Mouse (Mus musculus): Measurements from ENCODE around the gene Gm45062.

The Gm45062 gene

DNA sequence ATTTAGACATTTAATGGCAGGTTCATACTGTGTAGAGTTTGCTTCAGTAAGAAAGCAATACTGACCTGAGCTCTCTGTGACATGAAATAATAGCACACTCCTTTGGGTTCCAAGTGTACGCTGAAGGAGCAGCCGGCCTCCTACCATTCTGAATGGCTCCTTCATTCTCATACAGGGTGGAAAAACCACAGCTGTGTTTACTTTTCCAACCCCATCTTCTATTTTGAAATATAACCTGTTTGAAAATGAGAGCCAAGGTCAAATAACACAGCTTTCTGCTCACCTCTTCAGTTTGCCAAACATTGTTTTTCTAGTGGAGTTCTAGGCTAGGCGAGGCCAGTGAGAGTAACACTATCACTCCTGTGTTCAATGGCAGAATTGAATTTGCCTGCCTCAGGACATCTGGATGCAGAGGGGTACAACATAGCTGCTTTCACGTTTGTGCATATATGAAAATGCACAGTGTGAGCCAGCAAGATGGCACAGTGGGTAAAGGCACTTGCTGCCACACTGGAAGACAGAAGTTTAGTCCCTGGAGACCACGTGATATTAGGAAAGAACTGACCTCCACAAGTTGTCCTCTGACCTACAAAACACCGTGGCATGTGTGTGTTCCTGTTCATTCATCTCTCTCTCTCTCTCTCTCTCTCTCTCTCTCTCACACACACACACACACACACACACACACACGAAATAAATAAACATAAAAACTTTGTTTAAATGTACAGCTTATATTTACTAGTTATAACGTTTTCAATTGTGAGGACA is 157.7 kb downstream of the Gm45062 start:
- DNase-seq (ENCODE audit: low spot score), result no peak

DNA sequence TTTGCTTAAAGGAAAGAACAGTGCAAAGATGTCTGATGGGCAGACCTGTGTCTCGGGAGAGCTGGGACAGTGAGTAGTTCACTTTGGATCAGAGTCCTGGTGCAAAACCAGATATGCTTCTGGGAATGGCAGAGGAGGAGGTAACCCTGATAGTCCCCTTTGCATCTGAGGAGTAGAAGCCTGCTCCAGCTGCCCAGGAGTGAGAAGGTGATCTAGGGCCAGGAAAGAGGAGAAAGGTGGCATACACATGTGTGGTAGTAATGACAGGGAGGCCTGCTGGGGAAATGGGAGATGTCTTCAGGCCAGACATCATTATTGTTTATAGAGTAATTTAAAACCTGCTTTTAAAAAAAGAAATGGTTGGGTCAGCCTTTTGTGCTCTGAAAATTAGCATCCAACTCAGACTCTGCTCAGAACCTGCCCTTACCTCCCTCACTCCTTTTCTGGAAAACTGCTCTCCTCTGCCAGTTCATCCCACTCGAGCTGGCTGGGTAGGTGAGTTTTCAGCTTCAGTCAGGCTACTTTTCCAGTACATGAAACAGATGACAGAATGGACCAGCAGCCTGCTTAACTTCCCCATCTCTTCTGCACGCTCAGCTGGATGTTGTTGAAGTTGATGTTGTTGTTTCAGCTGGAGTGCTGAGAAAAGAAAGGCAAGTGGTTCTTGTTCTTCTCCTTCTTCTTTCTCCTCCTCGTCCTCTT is 160.4 kb downstream of the Gm45062 start:
- DNase-seq (ENCODE audit: low spot score), result no peak

DNA sequence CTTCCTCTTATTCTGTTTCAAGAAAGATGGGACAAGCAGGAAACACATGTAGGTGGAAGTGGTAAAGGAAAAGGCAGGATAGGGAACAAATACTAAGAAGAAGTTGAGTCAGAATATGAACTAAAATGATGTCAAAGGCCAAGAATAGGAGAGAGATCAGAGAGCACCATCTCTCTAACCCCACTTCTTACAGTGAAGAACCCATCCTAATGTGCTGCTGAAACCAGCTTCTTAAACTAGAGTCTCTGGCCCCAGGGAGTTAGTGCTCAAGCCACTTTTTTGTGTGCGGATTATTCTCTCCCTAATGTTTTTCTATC is 160.9 kb downstream of the Gm45062 start:
- no peak for DNase-seq (ENCODE audit: low spot score)

DNA sequence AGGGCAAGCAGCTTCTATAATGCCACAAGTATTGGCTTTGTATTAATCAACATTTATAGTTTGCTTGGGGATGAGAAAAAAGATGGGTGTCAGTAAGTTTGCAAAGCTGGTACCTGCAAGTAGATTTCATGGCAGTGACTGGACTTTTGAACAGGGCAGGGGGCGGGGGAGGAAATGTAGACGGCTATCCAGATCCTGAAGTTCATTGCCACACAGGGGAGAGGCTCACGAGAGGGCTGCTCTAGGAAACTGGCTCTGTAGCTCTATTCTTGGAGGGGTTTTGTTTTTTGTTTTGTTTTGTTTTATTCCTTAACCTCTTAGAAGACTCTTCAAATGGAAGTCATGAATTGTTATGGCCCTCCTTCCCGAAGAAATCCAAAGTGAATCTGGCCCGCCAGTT is 162.2 kb downstream of the Gm45062 start:
- DNase-seq (ENCODE audit: low spot score), result no peak

DNA sequence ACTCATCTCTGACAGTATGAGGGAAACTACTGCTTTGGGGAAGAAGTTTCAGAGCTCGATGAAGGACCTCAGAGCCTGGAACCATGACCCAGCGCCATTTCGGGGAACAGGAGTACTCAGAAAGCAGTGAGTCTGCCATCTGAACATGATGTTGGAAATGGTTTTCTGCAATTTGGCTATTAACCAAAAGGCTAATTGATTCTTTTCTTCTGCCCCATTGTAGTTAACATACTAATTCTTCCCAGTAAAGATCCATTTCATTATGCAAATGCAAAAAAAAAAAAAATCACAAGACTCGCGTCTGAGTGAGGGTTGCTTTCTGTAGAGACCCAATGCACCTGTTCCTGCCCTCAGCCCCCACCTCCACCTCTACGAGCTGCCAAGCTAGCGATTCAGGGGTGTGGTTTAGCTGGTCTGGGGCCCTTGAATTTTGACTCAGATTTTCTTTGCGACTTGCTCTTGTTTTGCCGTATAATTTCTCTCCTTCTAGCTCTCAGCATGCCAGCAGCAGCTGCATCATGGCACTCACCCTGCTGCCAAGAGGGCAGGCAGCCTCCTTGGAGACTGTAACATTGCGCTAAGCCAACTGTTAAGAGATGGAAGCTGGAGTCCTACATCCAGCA is 162.8 kb downstream of the Gm45062 start:
- no peak for DNase-seq (ENCODE audit: low spot score)

DNA sequence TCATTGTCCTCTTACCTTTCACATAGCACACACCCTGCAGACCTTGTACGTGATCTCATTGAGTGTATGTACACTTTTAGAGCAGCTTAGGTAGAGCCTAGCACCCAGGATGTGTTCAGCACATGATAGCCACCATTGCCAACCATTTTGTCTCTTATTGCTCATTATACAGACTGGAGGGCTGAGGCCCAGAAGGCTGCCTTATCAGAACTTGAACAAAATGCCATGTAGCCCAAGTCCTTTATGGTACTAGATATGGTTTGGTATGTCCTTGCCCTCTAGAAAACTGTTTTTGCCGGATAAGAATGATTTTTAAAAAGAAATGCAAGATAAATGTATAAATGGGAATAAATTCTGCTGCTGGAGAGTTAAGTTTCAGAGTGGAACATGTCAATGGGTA is 163.9 kb downstream of the Gm45062 start:
- no peak for DNase-seq (ENCODE audit: low spot score)

DNA sequence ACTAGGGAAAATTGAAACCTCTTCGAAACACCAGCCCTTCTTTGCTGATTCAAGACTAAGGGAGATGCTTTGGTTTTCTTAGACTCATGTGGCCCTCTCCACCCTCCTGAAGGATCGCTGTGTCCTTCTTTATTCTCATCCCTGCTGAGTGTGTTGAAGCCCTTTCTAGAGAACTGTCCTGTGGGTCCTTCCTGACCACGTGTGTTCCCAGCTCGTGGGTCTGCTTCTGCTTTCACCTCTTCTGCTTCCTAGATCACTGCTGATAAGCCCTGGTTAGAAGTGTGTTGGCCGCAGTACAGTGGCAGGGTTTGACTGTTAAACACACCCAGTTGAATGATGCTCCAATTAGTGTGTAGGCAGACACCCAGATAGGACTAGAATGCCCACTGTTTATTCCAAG is 168.4 kb downstream of the Gm45062 start:
- DNase-seq (ENCODE audit: low spot score), result no peak

DNA sequence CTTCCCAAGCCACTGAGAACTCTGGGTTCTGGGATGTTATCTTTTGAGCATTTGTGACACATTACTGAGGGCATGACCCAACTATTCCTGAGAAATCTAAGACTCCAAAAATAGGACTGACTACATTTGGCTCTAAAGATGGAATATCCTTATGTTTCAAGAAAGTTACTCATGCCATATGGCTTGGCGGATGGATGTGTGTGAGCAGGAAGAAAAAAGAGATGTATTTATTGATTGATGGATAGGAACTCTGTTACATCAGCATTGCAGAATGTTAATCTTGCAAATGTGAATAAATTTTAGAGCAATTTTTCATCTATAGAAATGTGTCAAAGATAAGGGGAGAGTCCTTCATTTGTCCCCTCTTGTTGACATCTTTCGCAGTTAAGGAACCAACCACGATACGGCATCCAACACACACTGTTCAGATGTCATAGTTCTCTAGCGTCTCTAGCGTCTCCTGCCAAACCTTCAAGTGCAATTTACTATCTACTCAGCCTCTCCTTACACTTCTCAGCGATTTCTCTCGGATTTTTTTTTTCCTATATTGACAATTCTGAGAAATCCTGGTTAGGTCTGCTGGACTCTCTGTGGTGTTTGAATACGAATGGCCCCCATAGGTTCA is 171.5 kb downstream of the Gm45062 start:
- DNase-seq (ENCODE audit: low spot score), result no peak

DNA sequence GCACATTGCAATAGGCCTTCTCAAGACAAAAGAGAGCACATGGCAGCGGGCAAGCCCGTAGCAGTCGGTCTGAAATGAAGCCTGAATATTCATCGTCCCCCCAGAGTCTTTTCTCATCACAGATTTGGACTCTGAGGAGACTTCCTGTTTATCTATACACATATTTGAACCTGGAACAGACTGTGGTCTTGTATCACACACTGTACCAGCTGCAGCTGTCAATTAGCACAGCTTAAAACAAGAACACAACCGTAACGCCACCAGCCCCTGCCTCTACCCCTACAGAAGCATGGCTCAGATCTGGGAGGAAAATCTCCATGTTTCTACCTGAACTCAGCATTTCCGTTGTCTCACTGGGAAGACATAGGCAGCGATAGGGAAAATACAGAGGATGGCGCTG is 173.9 kb downstream of the Gm45062 start:
- no peak for DNase-seq (ENCODE audit: low spot score)

DNA sequence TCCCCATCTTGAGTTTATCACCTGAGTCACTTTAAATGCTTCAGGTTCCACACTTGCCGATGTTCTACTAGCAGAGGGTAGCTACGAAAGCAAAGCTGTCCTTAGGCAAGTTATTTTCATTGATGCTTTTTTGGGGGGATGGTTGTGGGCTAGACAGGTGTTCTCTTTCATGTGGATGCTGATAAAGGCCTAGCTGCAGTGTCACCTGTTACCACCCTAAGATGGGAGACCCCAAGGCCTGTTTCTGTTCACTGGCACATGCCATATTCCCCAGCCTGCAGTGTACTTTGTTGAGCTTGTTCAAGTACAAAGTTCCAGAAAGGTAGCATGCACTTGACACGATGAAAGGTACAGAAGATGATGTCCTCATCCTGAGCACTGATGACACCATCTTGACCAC is 178.7 kb downstream of the Gm45062 start:
- DNase-seq (ENCODE audit: low spot score), result no peak

DNA sequence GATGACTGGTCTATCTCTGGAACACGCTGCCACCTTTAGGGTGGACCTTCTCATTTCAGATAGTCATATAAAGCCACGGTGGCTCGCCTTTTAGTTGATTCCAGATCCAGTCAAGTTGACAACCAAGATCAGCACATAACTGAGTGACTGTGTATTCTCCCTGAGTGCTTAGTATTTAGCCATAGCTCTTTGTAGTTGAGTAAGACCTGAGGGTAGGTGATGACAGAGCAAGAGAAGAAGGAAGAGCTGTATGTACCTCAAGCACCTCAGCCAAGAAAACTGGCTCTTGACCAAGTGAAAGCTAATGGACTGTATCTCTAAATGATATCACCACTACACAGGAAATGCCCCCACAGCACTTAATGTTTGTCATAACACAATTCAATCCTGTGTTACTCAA is 182.6 kb downstream of the Gm45062 start:
- no peak for DNase-seq (ENCODE audit: low spot score)

DNA sequence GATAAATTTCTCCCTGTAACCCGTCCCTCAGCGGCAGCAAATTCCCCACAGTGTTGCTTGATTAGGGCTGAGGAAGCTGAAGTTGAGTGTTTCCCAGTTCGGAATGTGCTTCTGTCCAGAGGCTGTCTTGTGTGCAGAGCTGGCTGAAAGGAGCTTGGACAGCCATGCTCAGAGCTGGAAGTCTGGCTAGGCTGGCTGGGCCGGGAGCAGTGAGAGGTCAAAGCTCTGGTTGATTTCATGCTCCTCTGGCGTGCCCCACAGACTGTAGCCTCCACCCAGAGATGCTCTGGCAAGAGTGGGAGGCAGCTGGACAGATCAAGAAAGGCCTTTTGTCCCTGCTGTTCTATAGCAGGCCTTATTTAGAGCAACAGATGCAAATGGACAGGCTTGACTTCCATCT is 187.5 kb downstream of the Gm45062 start:
- peak; percentile 10 for DNase-seq (ENCODE audit: low spot score)

DNA sequence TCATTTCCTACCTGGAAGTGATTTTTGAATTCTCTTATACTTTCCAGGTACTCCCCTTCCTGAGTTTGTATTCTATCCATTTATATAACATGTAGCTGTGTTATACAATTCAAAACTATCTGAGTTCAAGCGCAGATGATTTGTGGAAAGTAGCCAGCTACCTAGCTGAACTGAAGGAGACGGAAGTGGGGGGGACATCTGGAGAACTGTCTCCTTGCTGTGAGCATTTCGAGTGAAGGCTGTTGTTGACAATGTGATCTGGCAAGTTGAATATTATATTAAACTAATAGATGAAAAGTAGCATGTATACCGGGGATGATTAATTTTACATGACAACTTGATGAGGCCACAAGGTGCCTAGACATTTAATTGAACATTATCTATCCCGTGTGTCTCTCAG is 196.3 kb downstream of the Gm45062 start:
- DNase-seq (ENCODE audit: low spot score), result no peak

DNA sequence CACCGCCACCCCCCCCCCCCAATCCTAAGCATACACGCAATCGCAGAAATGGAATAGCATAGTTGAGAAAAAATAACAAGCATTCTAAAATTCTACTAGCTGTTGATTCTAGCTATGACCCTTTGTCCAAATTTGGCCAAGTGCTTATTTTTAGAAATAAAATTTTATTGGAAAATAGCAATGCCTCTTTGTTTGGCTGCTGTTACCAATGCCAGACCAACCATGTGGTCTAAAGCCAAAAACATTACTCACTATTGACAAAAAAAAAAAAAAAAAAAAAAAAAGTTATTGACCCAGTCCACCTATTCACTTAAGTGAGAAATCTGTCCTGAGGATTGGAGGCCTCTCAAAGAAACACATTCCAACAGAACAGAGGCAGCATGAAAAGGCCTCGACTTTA is 199.3 kb downstream of the Gm45062 start:
- DNase-seq (ENCODE audit: low spot score), result no peak

DNA sequence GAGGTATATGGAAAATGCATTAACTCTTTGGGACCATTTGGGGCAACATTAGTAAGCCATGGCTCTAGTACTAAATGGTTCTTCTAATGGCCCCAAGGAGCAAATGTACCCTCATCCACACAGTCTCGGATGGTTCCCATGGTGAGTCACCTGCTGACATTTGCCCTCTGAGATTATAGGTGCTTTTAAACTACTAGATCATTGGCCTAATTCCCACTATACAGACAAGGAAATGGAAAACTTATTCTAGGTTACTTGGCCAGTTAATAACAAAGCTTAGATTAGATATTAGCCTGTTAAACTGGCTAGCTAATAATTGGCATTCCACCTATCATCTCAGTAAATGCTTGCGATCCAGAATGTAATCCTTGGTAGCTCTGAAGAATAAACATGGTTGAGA is 203.2 kb downstream of the Gm45062 start:
- DNase-seq (ENCODE audit: low spot score), result no peak

DNA sequence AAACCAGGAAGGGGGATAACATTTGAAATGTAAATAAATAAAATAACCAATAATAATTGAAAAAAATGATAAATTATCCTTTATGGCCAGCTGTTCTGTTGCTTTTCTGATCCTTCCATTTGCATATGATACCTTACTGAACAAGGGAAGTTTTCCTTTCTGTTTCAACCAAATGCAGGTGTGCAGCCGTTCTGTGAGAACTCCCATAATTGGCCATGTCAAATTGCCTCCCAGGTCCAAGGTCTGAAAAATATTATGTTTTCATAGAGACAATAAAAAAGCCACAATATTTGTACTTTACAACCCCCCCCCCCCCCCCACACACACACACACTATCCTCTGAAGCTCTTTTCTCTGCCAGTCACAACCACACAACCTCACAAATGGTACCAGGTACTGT is 206.1 kb downstream of the Gm45062 start:
- DNase-seq (ENCODE audit: low spot score), result no peak

DNA sequence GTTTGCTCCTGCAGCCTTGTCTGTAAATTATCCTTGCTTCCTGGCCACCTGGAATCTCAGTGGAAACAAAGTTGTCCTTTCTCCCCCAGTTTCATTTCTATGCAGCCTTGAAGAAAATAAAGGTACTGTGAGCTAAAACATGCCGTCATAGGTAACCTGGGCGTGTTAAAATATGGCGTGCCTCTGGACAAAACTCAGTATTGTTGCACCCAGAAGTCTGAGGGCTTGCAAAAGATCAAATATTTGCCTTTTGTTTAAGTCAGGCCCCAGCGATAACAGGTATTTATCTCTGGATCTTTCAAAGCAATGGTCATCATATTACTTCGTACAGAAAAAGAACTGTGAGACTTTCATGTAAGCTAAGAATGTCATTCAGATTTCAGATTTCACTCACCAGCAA is 206.7 kb downstream of the Gm45062 start:
- no peak for DNase-seq (ENCODE audit: low spot score)

DNA sequence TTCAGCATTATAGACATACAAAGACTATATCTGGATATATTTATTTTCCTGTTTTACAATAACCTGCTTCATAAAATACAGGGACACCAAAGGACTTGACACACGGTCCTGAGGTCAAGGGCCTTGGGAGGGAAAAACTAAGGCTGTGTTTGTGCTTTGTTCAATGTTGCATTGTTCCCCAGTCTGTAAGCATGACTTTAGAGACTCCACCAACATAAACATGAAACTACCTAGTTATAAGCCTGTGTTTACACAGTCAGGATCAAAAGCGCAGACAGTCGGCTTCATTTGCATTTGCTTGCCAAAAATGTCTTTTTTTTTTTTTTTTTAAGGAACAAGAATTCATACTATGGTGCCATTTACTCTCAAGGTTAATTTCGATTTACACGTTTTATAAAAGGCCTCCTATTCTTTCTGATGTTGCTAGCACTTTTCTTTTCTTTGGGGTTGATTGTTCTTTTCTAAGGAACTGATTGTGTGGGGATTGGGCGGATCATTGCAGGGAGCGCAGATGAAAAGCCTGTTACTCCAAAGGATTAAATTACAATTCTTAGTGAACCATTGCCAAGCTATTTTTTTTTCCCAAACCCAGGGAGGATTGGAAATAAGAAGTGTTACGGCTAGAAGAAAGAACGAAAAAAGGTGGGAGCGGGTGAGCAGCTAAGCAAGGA is 208.6 kb downstream of the Gm45062 start:
- DNase-seq (ENCODE audit: low spot score), result no peak

DNA sequence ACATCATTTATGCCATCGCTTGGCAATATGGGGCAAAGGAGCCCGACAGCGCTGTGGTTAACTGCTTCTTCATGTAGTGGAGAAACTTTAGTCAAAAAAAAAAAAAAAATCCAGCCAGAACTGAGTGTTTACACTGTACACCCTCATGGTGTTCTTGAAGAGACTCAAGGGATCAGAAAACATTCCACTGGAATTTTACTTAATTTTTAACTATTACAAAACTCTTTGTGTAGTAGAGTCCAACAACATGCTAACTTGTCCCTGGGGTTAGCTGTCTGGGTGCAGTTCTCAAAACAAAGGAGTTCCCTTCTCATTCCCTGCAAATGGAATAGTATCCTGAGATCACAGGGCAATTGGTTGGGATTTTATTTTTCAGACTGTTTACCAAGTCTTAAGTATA is 210.7 kb downstream of the Gm45062 start:
- no peak for DNase-seq (ENCODE audit: low spot score)

DNA sequence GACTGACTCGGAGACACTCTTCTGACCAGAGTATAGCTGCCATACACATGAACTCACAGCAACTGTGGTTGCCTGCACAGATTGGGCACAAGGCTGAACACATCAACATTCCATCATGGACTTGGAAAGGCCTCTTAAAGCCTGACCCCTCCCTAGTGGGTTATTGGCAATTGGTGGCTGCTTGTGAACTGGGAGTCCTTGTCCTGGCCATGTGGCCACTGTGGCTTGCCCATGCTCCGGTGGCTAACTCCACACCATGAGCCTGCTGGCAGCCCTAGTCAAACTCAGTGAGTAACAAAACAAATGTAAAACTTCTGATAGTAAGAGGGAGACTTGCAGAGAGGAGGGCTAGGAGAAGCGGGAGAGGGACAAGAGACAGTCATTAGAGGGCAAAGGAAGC is 212.9 kb downstream of the Gm45062 start:
- no peak for DNase-seq (ENCODE audit: low spot score)

DNA sequence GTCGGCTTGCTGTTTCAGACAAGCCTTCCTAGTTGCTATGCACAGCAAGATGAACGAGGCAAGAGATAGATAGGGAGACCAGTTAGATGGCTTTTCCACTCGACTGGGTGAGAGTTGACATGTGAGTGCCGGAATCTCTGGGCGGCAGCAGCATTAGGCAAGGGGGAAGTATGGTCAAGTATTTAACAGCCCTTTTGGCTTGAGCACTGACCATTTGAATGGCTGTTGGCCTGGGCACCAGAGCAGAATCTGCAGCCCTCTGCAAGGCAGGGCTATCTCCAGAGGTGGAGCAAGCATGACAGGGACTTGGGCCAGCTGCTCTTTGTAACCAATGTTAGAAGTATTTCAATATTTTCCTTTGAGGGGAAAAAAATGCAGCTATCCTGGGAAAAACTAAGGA is 213.7 kb downstream of the Gm45062 start:
- DNase-seq (ENCODE audit: low spot score), result peak; percentile 30

DNA sequence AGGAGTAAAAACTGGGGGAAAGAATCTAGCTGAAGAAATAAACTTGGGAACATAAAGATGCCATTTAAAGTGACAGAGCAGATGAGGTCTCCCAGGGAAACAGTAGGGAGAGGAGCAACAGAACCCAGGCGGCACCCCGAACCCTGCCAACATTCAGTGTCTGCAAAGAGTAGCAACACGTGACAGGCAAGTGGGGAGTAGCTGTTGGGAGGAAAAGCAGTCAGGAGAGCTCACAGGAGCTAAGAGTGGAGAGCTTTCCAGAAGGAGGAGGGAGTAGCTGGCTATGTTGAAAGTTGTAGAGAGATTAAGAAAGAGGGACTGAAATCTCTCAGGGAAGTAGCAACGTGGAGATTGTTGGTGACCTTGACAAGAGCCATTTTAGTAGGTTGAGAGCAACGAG is 214.2 kb downstream of the Gm45062 start:
- DNase-seq (ENCODE audit: low spot score), result peak; percentile 14

DNA sequence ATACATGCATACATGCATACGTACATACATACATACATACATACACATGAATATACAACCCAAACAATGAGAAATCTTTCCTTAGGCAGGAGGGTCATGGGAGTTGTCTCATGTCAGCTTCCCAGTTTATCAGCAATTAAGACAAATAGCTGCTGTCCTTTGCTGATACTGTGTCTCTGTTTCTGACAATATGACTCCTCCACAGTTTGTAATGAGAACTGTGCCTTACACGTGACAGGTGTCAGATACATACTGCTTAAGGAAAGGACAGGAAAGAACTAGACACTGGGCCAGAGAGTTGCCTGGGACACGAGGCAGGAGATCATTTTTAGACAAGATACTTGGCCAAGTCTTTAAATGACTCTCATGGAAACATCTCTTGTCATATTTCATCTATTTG is 215.1 kb downstream of the Gm45062 start:
- no peak for DNase-seq (ENCODE audit: low spot score)

Measured in urinary bladder, postnatal 14 days (tissue).